Mouse (Mus musculus): ENCODE results near the gene Mxra8.

GRCm38 (mm10) chr4:155839483-155839910 lies at the start of gene Mxra8:
- TF ChIP-seq CTCF (conservative IDR thresholded peaks at IDR 0.05; ENCODE audit: low read length), result no peak
- TF ChIP-seq NANOG (IDR thresholded peaks at IDR 0.05; ENCODE audit: borderline replicate concordance, low read length), result no peak
